Mouse (Mus musculus): ENCODE results near the gene 4930590J08Rik. TPM values are rescaled to one million over a fixed set of nuclear protein-coding genes. Genes with fewer than 3 reads are reported as not detected.
A peak's percentile ranks its signal among the peaks of the same experiment; 100 is the strongest.

4930590J08Rik gene
- polyA plus RNA-seq, 1 experiment from 2014 or later = 0.13 TPM

DNA sequence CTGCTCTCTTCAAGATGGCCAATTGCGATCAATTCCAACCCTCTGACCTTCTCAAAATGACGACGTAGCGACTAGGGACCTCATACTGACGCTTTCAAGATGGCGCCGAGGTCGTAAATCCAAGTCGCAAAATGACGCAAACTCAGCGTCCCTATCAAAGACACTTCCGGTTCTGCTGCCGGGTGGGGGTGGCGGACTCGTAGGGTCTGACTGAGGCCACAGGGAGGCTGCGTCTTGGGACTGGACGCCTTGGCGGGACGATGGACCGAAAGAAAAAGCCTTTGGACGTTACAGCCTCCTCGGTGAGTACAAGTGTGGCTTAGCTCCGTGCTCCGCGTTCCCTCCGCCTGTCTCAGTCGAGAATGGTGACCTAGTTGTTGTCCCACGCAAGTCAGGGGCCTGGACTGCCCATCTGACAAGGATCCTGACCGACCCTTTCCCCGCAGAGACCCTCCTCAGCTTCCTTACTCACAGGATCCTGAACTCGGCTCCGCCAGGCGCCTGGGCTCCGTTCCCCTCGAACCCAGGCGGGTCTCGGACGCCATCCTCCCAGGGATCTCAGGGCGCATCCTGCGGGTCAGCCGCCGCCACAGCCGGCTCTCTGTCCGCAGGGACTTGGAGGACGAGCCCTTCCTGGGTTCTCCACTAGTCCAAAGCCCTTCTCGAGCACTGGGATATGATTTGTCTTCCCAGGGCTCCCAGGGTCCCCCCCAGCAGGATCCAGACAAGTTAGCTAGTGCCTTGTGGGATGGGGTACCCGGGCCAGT, 24.5 kb upstream of the 4930590J08Rik start, which contains the start of gene Ccdc174:
TSS of gene Ccdc174 (plus strand) at position 169 of the 767 bp plus-strand sequence.
- TF ChIP-seq CTCF (IDR thresholded peaks at IDR 0.05; ENCODE audit: low read depth) = 0 out of 2 replicates have a peak, but pooled peaks have one; percentile 12
- no peak for TF ChIP-seq EP300 (IDR thresholded peaks at IDR 0.05; ENCODE audit: low read depth)
- Histone ChIP-seq H3K4me1 (ENCODE audit: insufficient read depth) (peaks cover 9% of the 10 kb centered on the region), H3K27me3 (ENCODE audit: insufficient read depth, low read length) (no peaks in the 10 kb centered on the region), H3K9me3 (ENCODE audit: low read length) (no peaks in the 10 kb centered on the region), H3K9ac (replicated peaks) (peak within 1 kb of the TSS; percentile 76), H3K27ac (ENCODE audit: low read depth) (peak within 1 kb of the TSS; percentile 62), H3K36me3 (replicated peaks; ENCODE audit: insufficient read depth, low read length) (peaks cover 17% of the 10 kb centered on the region), H3K4me3 (ENCODE audit: low read depth, low read length) (peak within 1 kb of the TSS; percentile 77), H3K4me2 (ENCODE audit: low read depth, low read length) (peak within 1 kb of the TSS; percentile 68)
- WGBS (ENCODE audit: insufficient replicate concordance) = under 1% methylated on average over 47 of the region's 47 CpGs
- peak; percentile 92 for DNase-seq
- peak; percentile 97 for ATAC-seq

DNA sequence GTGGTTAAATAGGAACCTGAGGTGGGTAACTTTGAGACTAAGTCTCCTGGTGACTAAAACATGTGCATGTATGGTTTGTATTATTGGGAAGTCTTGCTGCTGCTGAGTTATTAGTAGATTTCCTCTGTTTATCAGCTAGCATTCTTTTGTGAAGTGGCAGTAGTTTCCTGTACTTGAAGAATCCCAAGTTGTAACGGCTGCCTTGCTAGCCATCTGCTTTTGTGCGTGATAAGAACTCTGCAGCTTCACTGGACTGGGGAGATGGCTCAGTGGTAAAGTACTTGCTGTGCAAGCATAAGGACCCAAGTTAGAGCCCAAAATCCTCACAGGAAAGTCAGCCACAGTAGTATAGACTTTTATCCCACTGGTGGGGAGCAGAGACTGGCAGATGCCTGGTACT, 18.8 kb upstream of the 4930590J08Rik start:
- Histone ChIP-seq H3K27me3 (ENCODE audit: insufficient read depth, low read length) (no peaks in the 10 kb centered on the region), H3K27ac (ENCODE audit: low read depth) (no peak overlapping the region; the same call in 1 of the 2 replicates), H3K4me1 (ENCODE audit: insufficient read depth) (peaks cover 4% of the 10 kb centered on the region), H3K9me3 (ENCODE audit: low read length) (no peaks in the 10 kb centered on the region), H3K9ac (replicated peaks) (no peak overlapping the region), H3K4me3 (ENCODE audit: low read depth, low read length) (no peak overlapping the region), H3K4me2 (ENCODE audit: low read depth, low read length) (no peak overlapping the region), H3K36me3 (replicated peaks; ENCODE audit: insufficient read depth, low read length) (peaks cover 57% of the 10 kb centered on the region)
- ATAC-seq = no peak
- TF ChIP-seq CTCF (IDR thresholded peaks at IDR 0.05; ENCODE audit: low read depth) = no peak
- TF ChIP-seq EP300 (IDR thresholded peaks at IDR 0.05; ENCODE audit: low read depth) = 0 out of 2 replicates have a peak, but pooled peaks have one; percentile 23
- 52% methylated on average over 2 of the region's 2 CpGs for WGBS (ENCODE audit: insufficient replicate concordance)
- no peak for DNase-seq

DNA sequence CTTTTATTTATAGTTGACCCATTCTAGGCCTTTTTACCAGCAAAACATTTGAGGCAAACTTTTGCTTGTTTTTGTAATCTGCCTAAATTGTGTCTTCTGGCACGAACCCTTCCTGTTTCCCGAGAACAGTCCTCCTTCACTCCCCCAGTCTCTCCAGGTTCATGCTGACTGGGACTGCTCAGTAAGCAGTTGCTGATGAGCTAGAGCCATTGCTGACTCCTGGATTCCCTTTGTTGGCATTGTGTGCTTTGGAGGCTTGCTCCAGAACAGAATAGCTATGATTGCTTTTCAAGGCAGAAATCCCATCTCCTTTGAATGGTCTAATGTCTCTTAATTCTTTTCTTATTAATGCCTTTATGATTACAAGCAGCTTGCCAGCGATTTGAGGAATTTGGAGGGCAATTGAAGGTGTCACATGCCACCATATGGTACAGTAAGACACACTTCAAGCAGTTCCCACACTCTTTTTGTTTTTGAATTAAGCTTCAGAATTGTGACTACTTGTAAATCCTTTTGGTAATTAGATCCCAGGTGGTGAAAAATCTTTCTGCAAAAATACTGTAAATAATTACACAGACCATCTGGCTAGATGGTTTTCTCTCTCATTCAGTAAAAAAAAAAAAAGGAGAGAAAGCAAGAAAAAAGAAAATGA, 13.2 kb upstream of the 4930590J08Rik start:
- H3K36me3 ChIP-seq (replicated peaks; ENCODE audit: insufficient read depth, low read length) = peaks cover 66% of the 10 kb centered on the region

DNA sequence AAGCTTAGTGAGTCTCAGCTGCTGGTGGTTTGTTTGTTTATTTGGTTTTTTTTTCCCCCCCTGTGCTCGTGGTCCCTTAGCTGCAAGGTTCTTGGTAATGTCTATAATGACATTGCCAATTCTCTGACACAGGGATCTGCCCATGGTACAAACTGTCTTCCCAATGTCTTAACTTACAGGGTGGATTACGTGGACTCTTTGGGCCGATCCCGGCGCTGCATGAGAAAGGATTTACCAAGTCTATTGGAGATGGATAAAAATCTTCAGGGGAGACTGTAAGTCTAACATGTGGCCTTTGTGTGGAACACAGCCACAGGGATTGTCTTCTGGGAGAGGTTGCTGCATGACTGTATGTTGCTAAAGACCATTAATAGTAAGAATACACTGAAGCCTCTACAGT, 12.0 kb upstream of the 4930590J08Rik start:
- ATAC-seq (no peak), DNase-seq (no peak)
- H3K9ac ChIP-seq (replicated peaks) = no peak overlapping the region
- no peaks in the 10 kb centered on the region for H3K4me1 ChIP-seq (ENCODE audit: insufficient read depth)
- H3K4me2 ChIP-seq (ENCODE audit: low read depth, low read length) = no peak overlapping the region
- no peak overlapping the region for H3K27ac ChIP-seq (ENCODE audit: low read depth)
- no peak overlapping the region for H3K4me3 ChIP-seq (ENCODE audit: low read depth, low read length)
- TF ChIP-seq EP300 (IDR thresholded peaks at IDR 0.05; ENCODE audit: low read depth) (no peak), CTCF (IDR thresholded peaks at IDR 0.05; ENCODE audit: low read depth) (no peak)
- H3K9me3 ChIP-seq (ENCODE audit: low read length) = no peaks in the 10 kb centered on the region
- 85% methylated on average over 5 of the region's 5 CpGs for WGBS (ENCODE audit: insufficient replicate concordance)
- peaks cover 67% of the 10 kb centered on the region for H3K36me3 ChIP-seq (replicated peaks; ENCODE audit: insufficient read depth, low read length)
- no peaks in the 10 kb centered on the region for H3K27me3 ChIP-seq (ENCODE audit: insufficient read depth, low read length)

More for the DNA sequence above, 13.2 kb upstream of the 4930590J08Rik start:
- DNase-seq (no peak), ATAC-seq (no peak)
- Histone ChIP-seq H3K9me3 (ENCODE audit: low read length) (no peaks in the 10 kb centered on the region), H3K27ac (ENCODE audit: low read depth) (no peak overlapping the region), H3K4me2 (ENCODE audit: low read depth, low read length) (no peak overlapping the region), H3K9ac (replicated peaks) (no peak overlapping the region), H3K27me3 (ENCODE audit: insufficient read depth, low read length) (no peaks in the 10 kb centered on the region), H3K4me1 (ENCODE audit: insufficient read depth) (no peaks in the 10 kb centered on the region), H3K4me3 (ENCODE audit: low read depth, low read length) (no peak overlapping the region)
- WGBS (ENCODE audit: insufficient replicate concordance) = 72% methylated on average over 3 of the region's 3 CpGs
- no peak for TF ChIP-seq CTCF (IDR thresholded peaks at IDR 0.05; ENCODE audit: low read depth)
- TF ChIP-seq EP300 (IDR thresholded peaks at IDR 0.05; ENCODE audit: low read depth) = no peak

DNA sequence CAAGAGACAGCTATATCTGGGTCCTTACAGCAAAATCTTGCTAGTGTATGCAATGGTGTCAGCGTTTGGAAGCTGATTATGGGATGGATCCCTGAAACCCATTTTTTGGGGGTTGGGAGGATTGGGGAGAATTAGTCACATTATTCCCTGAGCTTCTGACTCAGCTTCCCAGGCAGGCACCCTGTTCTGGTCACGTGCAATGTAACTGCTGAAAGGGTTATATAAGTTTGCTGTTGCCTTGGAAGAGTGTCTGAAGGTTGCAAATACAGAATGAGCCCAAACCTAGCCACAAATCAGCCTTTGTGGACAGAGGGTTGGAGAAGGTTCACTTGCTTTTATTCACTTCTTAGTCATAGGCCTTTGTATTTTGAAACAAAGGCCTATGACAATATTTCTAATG, 10.8 kb upstream of the 4930590J08Rik start:
- Histone ChIP-seq H3K36me3 (replicated peaks; ENCODE audit: insufficient read depth, low read length) (peaks cover 62% of the 10 kb centered on the region), H3K9me3 (ENCODE audit: low read length) (no peaks in the 10 kb centered on the region), H3K27me3 (ENCODE audit: insufficient read depth, low read length) (no peaks in the 10 kb centered on the region), H3K27ac (ENCODE audit: low read depth) (no peak overlapping the region), H3K9ac (replicated peaks) (no peak overlapping the region), H3K4me1 (ENCODE audit: insufficient read depth) (no peaks in the 10 kb centered on the region), H3K4me3 (ENCODE audit: low read depth, low read length) (no peak overlapping the region), H3K4me2 (ENCODE audit: low read depth, low read length) (no peak overlapping the region)
- no peak for ATAC-seq
- WGBS (ENCODE audit: insufficient replicate concordance) = 94% methylated on average over 2 of the region's 2 CpGs
- TF ChIP-seq EP300 (IDR thresholded peaks at IDR 0.05; ENCODE audit: low read depth) (no peak), CTCF (IDR thresholded peaks at IDR 0.05; ENCODE audit: low read depth) (no peak)
- no peak for DNase-seq

DNA sequence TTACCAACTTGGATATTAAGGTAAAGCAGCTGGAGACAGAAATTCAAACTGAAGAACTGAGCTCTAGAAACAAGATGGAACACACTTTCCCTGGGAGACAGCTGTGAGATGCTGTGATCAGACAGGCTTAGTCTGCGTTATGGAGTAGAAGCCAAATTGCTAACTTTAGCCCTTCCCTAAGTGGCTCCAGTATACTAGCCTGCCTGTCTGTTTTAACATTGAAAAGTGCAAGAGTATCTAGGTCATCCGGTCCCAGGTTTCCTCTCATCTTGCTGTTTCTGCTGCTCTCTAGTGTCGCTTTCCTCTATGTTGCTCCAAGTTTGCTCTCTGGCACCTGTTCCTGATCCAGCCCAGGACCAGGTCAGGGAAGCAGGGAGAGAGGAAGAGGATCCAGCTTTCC, 5.8 kb upstream of the 4930590J08Rik start:
- no peak for ATAC-seq

More for the DNA sequence above, 5.8 kb upstream of the 4930590J08Rik start:
- DNase-seq = no peak
- Histone ChIP-seq H3K9ac (replicated peaks) (no peak overlapping the region), H3K27ac (ENCODE audit: low read depth) (no peak overlapping the region), H3K4me2 (ENCODE audit: low read depth, low read length) (no peak overlapping the region), H3K9me3 (ENCODE audit: low read length) (no peaks in the 10 kb centered on the region), H3K4me1 (ENCODE audit: insufficient read depth) (no peaks in the 10 kb centered on the region), H3K27me3 (ENCODE audit: insufficient read depth, low read length) (no peaks in the 10 kb centered on the region), H3K4me3 (ENCODE audit: low read depth, low read length) (no peak overlapping the region), H3K36me3 (replicated peaks; ENCODE audit: insufficient read depth, low read length) (peaks cover 76% of the 10 kb centered on the region)
- TF ChIP-seq CTCF (IDR thresholded peaks at IDR 0.05; ENCODE audit: low read depth) (no peak), EP300 (IDR thresholded peaks at IDR 0.05; ENCODE audit: low read depth) (no peak)
- 85% methylated on average over 3 of the region's 3 CpGs for WGBS (ENCODE audit: insufficient replicate concordance)
